Mouse (Mus musculus) neural tube, embryonic 15.5 days (tissue): ENCODE data around the gene Clic1. TPM values are rescaled to one million over a fixed set of nuclear protein-coding genes. Genes with fewer than 3 reads are reported as not detected.

Experiments used
- ATAC-seq: fragments of 200-750 bp; cut with Nextera tagmentation; 2 replicates; pipeline ENCODE4 v1.8.0; 2017; ENCODE audit warnings: mild to moderate bottlenecking, moderate TSS enrichment, moderate library complexity; ENCODE audit not compliant: low FRiP score
- H3K27ac ChIP-seq: fragments of 300-500 bp; sonication (generic); replicated peaks from 2 replicates; pipeline ENCODE4 v1.5.1; 2015; ENCODE audit warnings: mild to moderate bottlenecking, inconsistent platforms
- H3K27me3 ChIP-seq: fragments of 300-500 bp; sonication (generic); replicated peaks from 2 replicates; pipeline ENCODE4 v1.6.1; 2015; ENCODE audit warnings: inconsistent platforms
- H3K36me3 ChIP-seq: fragments of 300-500 bp; sonication (generic); 2 replicates; pipeline ENCODE4 v1.6.1; 2015; ENCODE audit warnings: inconsistent platforms
- H3K4me1 ChIP-seq: fragments of 300-500 bp; sonication (generic); 2 replicates; pipeline ENCODE4 v1.6.1; 2015; ENCODE audit warnings: inconsistent platforms
- H3K4me2 ChIP-seq: fragments of 300-500 bp; sonication (generic); 2 replicates; pipeline ENCODE4 v1.6.1; 2015; ENCODE audit warnings: inconsistent platforms, mild to moderate bottlenecking, moderate library complexity
- H3K4me3 ChIP-seq: fragments of 300-500 bp; sonication (generic); replicated peaks from 2 replicates; pipeline ENCODE4 v1.5.1; 2015; ENCODE audit warnings: mild to moderate bottlenecking, inconsistent platforms
- H3K9ac ChIP-seq: fragments of 300-500 bp; sonication (generic); replicated peaks from 2 replicates; pipeline ENCODE4 v1.6.1; 2015; ENCODE audit warnings: mild to moderate bottlenecking, inconsistent platforms
- H3K9me3 ChIP-seq: fragments of 300-500 bp; sonication (generic); replicated peaks from 2 replicates; pipeline ENCODE4 v1.6.1; 2016; ENCODE audit warnings: inconsistent platforms
- WGBS: fragments of 180-500 bp; shearing (Covaris S2); methylation state at CpG from one replicate; pipeline ENCODE4 v1.1.7; 2015; ENCODE audit warnings: mixed read lengths; 5-methylcytosine and 5-hydroxymethylcytosine counted together
- polyA plus RNA-seq: library from polyadenylated mRNA; unstranded; fragments of >200 nt; fragmentation: Nextera tagmentation; extraction: Ambion mirVana; gene quantifications from 2 replicates; pipeline ENCODE4 v1.2.1, GENCODE M21; 2015

Gene Clic1
- polyA plus RNA-seq, 1 experiment from 2014 or later = 76.6 TPM

DNA sequence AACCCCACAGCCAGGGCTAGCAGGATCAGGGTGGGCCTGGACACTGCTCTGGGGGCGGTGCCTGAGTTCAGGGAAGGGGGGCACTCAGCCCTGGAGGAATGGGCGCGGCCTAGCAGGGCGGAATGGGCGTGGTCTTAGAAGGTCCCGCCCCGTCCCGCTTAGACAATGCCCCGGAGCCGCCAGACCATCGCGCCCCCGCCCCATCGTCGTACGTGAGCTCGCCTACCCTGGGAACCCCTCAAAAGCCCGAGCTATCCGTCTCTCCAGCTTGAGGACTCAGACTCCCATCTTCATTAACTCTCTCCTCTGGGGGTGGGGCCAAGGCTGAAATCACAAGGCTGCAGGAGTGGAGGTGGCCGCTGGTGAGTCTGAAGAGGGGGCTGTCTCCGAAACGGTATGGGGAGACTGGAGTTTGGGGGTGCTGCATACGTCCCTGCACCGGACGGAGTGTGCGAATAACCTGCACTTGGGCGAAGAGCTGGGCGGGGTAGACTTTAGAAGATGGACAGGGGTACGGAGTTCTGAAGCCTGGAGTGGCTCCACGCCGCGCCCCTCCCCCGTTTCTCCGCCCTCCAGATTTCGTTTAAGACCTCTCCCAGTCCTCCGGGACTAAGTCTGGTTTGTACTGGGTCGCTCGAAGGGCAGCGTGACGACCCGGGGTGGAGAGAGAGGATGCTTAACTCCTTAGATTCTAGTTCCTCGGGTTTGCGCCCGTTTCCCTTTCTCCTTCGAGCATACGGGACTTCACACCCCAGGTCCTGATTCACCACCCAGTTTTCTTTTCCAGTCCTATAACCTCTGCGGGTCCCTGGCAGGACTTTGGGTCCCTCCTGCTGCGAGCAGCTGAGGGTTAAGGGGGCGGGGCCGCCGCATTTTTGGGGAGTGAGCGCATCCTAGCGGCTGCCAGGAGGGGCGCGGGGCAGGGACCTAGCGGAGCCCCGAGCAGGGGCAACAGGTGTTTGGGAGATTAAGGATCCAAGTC, 9.4 kb downstream of the Clic1 start, which contains the start of gene Ddah2:
Ddah2 (plus strand) TSS at position 125 of the 982 bp plus-strand sequence.
- H3K4me3 ChIP-seq = peak within 1 kb of the TSS; percentile 79
- H3K27me3 ChIP-seq = peaks cover 9% of the 10 kb centered on the region
- H3K9me3 ChIP-seq = no peaks in the 10 kb centered on the region
- peak within 1 kb of the TSS; percentile 76 for H3K9ac ChIP-seq
- H3K4me1 ChIP-seq = peaks cover 29% of the 10 kb centered on the region
- peaks cover 18% of the 10 kb centered on the region for H3K36me3 ChIP-seq
- ATAC-seq = peak; percentile 93
- H3K4me2 ChIP-seq = peak within 1 kb of the TSS; percentile 84
- H3K27ac ChIP-seq = peak within 1 kb of the TSS; percentile 86
- WGBS = under 1% methylated on average over 56 of the region's 57 CpGs

DNA sequence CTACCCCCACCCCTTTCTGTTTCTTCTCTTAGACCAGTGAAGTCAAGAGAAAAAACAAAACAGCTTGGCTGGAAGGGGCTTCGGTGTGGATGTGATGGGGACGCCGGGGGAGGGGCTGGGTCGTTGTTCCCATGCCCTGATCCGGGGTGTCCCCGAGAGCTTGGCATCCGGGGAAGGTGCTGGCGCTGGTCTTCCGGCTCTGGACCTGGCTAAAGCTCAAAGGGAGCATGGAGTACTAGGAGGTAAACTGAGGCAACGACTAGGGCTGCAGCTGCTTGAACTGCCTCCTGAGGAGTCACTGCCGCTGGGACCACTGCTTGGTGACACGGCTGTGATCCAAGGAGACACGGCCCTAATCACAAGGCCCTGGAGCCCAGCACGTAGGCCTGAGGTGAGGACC, 10.3 kb downstream of the Clic1 start:
- Histone ChIP-seq H3K4me3 (peak overlapping the region; percentile 79), H3K4me1 (peaks cover 37% of the 10 kb centered on the region), H3K9ac (peak overlapping the region; percentile 76), H3K27ac (peak overlapping the region; percentile 86), H3K4me2 (peak overlapping the region; percentile 84), H3K9me3 (no peaks in the 10 kb centered on the region), H3K36me3 (peaks cover 16% of the 10 kb centered on the region), H3K27me3 (peaks cover 17% of the 10 kb centered on the region)
- WGBS = 24% methylated on average over 14 of the region's 14 CpGs
- 0 out of 2 replicates have a peak, but pooled peaks have one; percentile 7 for ATAC-seq

DNA sequence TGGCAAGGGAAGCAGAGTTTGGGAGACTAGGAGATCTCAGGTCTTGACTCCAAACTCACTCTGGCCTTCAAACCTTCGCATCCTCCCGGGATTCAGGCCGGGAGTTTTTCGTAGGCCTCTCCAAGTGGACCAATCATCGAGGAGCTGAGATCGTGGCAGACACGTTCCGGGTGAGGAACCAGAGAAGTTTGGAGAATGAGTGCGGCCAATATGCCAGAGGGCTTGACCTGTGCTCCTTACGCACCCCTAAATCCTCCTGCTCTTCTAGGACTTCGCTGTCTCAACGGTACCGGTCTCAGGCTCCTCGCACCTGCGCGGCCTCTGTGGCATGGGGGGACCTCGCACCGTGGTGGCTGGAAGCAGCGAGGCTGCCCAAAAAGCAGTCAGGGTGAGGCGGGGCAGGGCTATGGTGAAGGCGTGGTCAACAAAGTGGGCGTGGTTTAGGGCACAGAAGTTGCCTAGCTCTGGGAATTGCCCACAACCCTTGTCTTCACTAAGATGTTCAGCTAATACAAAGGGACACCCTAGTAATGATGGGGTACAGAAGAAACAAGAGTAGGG, 11.1 kb downstream of the Clic1 start:
- H3K27me3 ChIP-seq = peaks cover 25% of the 10 kb centered on the region
- H3K9ac ChIP-seq = peak overlapping the region; percentile 76
- H3K4me1 ChIP-seq = peaks cover 44% of the 10 kb centered on the region
- 52% methylated on average over 22 of the region's 22 CpGs for WGBS
- peak overlapping the region; percentile 79 for H3K4me3 ChIP-seq
- no peak for ATAC-seq
- peak overlapping the region; percentile 84 for H3K4me2 ChIP-seq
- no peaks in the 10 kb centered on the region for H3K9me3 ChIP-seq
- no peak overlapping the region for H3K27ac ChIP-seq
- peaks cover 16% of the 10 kb centered on the region for H3K36me3 ChIP-seq

DNA sequence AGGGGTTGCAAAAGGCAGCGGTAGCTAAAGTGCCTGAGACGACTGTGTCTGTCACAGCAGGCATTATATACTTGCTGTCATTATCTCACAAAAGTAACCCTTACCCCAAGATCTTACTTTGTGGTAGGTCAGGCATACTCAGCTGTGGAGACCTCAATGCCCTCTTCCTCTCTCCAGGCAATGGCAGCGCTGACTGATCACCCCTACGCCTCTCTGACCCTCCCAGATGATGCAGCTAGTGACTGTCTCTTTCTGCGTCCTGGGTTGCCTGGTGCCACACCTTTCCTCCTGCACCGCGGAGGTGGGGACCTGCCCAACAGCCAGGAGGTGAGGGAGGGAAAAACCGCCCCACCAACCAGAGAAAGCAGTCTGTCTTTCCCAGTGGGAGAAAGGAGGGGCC, 11.5 kb downstream of the Clic1 start:
- Histone ChIP-seq H3K9me3 (no peaks in the 10 kb centered on the region), H3K4me1 (peaks cover 44% of the 10 kb centered on the region), H3K27me3 (peaks cover 30% of the 10 kb centered on the region), H3K4me3 (peak overlapping the region; percentile 79; the same call in 1 of the 2 replicates), H3K9ac (no peak overlapping the region), H3K36me3 (peaks cover 16% of the 10 kb centered on the region), H3K4me2 (peak overlapping the region; percentile 15; the same call in 1 of the 2 replicates), H3K27ac (no peak overlapping the region)
- 82% methylated on average over 8 of the region's 8 CpGs for WGBS
- no peak for ATAC-seq

DNA sequence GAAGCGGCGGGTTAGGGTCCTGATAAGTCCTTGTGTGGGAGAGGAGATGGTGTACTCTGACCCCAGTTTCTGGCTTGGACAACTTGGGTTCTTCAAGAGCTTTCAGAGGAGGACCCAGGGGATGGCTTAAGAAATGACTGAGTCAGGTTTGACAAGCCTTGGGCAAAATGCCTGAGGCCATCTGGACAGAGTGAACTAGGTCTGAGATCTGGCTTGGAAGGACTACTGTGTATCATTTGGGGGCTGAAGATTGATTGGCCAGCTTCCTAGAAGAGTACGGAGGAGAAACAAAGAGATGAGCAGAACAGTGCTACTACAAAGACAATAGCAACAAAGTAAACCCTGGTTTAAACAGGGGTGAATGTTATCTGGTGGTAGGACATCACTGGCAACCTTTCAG, 13.7 kb downstream of the Clic1 start:
- Histone ChIP-seq H3K4me1 (peaks cover 38% of the 10 kb centered on the region), H3K27me3 (peaks cover 45% of the 10 kb centered on the region), H3K4me3 (no peak overlapping the region), H3K27ac (no peak overlapping the region), H3K36me3 (peaks cover 16% of the 10 kb centered on the region), H3K9me3 (no peaks in the 10 kb centered on the region), H3K4me2 (no peak overlapping the region), H3K9ac (no peak overlapping the region)
- no peak for ATAC-seq
- 89% methylated on average over 3 of the region's 3 CpGs for WGBS

DNA sequence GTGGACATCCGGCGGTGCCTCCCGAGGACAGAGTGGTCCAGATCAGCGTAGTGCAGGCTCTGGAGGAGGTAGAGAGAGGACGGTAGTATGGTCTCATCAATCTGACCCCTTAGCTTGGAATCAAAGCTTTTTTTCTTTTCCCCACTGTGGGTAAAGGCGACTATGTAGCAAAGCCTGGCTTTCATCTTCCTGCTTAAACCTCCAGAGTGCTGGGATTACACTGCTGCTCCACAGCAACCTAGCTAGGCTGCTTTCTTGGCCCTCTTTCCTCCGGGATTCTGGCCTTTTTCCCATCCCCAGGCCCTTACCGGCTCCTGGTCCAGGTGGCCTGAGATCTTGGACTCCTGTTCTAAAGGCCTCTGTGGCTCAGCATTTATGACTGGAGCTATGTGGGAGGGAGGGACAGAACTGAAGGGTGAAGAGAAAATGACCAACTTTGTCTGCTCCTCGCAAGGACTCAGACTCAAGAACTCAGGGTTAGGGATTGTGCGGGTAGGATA, 14.7 kb downstream of the Clic1 start:
- peaks cover 45% of the 10 kb centered on the region for H3K27me3 ChIP-seq

DNA sequence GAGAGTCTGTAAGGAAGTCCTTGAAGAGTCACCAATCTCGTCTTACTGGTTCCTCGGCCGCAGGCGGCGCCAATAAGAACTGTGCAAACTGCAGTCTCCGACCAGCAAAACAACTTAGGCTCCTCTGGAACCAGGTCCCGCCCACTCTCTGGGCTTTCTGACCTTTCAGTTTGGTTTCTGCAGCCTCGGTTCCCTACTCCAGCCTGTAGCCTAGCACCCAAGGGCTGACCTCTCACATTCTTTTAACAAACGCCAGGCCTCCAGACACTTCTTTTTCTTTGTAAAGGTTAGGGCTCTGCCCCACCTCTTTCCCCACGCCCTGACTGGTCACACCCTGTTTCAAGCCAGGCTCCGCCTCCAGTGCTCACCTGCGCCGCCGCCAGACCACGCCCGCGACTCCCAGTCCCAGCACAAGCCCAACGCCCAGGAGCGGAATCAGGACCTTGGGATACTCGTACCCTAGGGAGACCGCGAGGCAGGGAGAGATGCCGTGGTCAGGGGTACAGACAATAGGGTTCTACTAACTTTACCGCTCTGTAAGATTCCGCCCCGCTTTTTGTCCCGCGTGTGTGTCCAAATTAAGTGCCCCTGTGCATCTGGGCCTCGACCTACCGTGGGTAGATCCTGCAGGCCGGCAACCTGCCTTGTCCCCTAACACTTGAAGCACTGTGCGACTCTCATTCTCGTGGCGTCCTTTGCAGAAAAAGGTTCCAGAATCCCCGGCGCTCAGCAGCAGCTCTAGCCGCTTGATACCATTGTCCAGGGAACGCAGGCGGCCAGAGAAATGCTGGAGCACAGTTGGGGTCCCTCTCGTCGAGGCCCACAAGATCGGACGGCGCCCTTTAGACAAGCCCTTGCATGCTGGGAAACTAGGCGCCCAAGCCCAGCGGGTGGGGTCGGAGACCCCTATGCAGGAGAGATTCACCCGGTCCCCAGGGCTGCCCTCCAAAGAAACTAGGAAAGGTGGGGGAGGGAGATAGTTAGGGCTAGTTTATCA, 15.5 kb downstream of the Clic1 start, which contains the start of gene Ly6g6c:
Ly6g6c (plus strand) TSS at position 438 of the 997 bp plus-strand sequence.
- peak within 1 kb of the TSS; percentile 21 for H3K4me3 ChIP-seq
- peaks cover 45% of the 10 kb centered on the region for H3K27me3 ChIP-seq
- H3K4me2 ChIP-seq = peak within 1 kb of the TSS; percentile 55
- no peaks in the 10 kb centered on the region for H3K9me3 ChIP-seq
- no peak within 1 kb of the TSS for H3K9ac ChIP-seq
- WGBS = 1% methylated on average over 48 of the region's 48 CpGs
- H3K4me1 ChIP-seq = peaks cover 27% of the 10 kb centered on the region
- no peak within 1 kb of the TSS for H3K27ac ChIP-seq
- ATAC-seq = no peak
- peaks cover 16% of the 10 kb centered on the region for H3K36me3 ChIP-seq

More for the DNA sequence above, 14.7 kb downstream of the Clic1 start:
- Histone ChIP-seq H3K9me3 (no peaks in the 10 kb centered on the region), H3K36me3 (peaks cover 16% of the 10 kb centered on the region), H3K9ac (no peak overlapping the region), H3K4me2 (peak overlapping the region; percentile 55), H3K27ac (no peak overlapping the region), H3K4me1 (peaks cover 34% of the 10 kb centered on the region), H3K4me3 (no peak overlapping the region)
- 32% methylated on average over 10 of the region's 10 CpGs for WGBS
- no peak for ATAC-seq

DNA sequence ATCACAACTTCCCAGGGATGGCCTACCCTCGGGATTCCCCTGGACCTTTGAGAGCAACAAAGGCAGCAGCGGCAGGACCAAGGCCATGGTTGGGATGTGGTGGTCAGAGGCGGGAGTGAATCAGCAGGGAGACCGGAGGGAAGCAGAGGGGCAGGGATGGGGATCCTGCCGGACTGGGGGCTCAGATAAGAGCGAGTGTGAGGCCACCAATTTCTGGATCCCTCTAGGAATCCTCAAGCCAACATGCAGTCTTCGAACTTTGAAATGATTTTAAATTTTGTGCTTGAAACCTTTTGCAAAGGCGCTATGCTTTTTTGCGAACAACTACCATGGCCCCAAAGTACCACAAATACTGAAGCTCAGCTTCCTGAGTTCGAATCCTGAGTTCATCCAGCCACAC, 16.3 kb downstream of the Clic1 start, which contains the start of gene Mpig6b:
Mpig6b (minus strand) TSS at position 101 of the 400 bp plus-strand sequence.
- no peak within 1 kb of the TSS for H3K9ac ChIP-seq
- no peaks in the 10 kb centered on the region for H3K9me3 ChIP-seq
- WGBS = 49% methylated on average over 10 of the region's 10 CpGs

DNA sequence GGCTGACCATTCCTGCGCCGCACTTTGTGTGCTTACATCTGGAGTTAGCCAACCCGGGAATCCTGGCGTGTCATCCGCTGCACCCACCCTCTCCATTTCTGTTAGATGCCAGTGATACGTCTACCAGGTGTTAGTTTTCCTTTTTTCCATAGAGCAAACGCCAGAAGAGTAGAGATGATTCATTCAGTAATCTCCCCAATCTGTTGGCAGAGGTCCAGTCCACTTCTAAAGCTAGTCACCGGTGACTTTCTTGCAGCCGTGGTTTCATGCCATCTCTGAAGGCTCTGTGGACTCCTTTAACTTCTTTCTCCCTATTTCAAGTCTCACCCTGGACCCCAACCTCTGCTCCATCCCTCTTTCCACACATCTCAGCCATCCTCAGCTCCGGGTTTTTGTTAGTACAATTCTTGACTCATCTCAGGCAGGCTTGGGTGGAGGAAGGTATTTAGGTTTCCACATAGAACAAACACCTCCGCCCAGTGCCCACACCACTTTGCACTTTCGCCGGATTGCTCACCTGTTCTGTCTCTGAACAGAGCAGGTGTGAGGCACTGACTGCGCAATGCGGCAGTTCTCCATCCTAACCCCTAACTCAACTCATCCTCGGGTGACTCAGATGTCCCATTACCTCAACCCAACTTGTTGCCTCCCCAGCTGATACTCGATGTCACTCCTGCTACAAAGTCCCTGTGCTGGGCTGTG, 18.6 kb downstream of the Clic1 start:
- no peaks in the 10 kb centered on the region for H3K9me3 ChIP-seq
- WGBS = 87% methylated on average over 17 of the region's 17 CpGs
- no peak overlapping the region for H3K9ac ChIP-seq
- no peak overlapping the region for H3K4me3 ChIP-seq
- H3K27me3 ChIP-seq = peaks cover 43% of the 10 kb centered on the region
- no peaks in the 10 kb centered on the region for H3K36me3 ChIP-seq
- ATAC-seq = no peak
- H3K4me2 ChIP-seq = no peak overlapping the region
- H3K27ac ChIP-seq = no peak overlapping the region
- H3K4me1 ChIP-seq = peaks cover 16% of the 10 kb centered on the region

More for the DNA sequence above, 16.3 kb downstream of the Clic1 start, which contains the start of gene Mpig6b:
- Histone ChIP-seq H3K4me1 (peaks cover 19% of the 10 kb centered on the region), H3K27me3 (peaks cover 45% of the 10 kb centered on the region), H3K4me3 (peak within 1 kb of the TSS; percentile 21), H3K36me3 (peaks cover 10% of the 10 kb centered on the region), H3K4me2 (peak within 1 kb of the TSS; percentile 55), H3K27ac (no peak within 1 kb of the TSS)
- ATAC-seq = no peak

DNA sequence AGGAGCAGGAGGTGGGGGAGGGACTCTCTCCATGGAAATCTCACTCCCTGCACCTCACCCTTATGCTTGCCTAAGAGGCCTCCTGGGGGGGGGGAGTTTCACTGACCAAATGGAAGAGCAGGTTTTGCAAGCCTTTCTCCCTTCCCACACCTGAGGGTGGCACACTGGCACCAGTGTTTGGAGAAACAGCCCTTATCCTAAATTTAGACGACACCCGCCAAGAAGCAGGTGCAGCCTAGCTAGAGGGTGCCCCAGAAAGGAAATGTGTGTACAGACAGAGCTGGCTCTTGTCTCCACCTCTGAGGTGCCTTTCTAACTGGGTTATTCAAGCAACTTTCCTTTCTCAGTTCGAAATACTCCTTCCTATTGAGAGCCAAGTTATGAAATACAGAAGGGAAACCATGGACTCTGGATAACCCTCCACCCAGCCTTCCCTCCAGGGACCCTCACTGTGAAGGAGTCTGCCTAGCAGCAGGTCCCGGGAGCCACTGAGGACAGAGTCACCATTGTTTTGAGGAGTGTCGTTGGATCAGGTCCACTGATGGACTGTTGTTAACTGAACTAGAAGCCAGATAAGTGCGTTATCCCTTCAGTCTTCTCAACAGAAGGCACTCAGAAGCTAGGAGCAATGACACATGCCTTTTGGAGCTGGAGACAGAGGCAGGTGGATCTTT, 20.9 kb downstream of the Clic1 start:
- no peak for ATAC-seq
- H3K4me2 ChIP-seq = no peak overlapping the region
- no peak overlapping the region for H3K27ac ChIP-seq
- H3K27me3 ChIP-seq = peaks cover 22% of the 10 kb centered on the region
- no peaks in the 10 kb centered on the region for H3K9me3 ChIP-seq
- WGBS = 61% methylated on average over 6 of the region's 6 CpGs
- H3K9ac ChIP-seq = no peak overlapping the region
- no peak overlapping the region for H3K4me3 ChIP-seq
- no peaks in the 10 kb centered on the region for H3K36me3 ChIP-seq
- H3K4me1 ChIP-seq = peaks cover under 1% of the 10 kb centered on the region; the same call in 1 of the 2 replicates
